Mouse (Mus musculus): ENCODE measurements around the gene Vmn2r56. TPM values are rescaled to one million over a fixed set of nuclear protein-coding genes. Genes with fewer than 3 reads are reported as not detected.
"Not testable (repeated sequence)": the region's sequence is repeated elsewhere in the genome, so short reads cannot be mapped to it uniquely, and the experiment has no call there.

Vmn2r56 gene
- total RNA-seq (2021) = not detected
- long read RNA-seq, experiment 1 = 0 reads
- long read RNA-seq, experiment 2 = 0 reads

- no peak for DNase-seq (ENCODE audit: low spot score in 2 of 2)
Observed at GRCm38 (mm10) chr7:12734904-12735303, at the start of gene Vmn2r56. Gene Vmn2r56 (minus strand): TSS chr7:12735004.

GRCm38 (mm10) chr7:12780151-12780830 is 45.5 kb upstream of the Vmn2r56 start:
- peak; percentile 85 to 88 for DNase-seq (ENCODE audit: low spot score in 2 of 2)

GRCm38 (mm10) chr7:12779782-12780150 is 45.0 kb upstream of the Vmn2r56 start:
- DNase-seq (ENCODE audit: low spot score in 2 of 2) = no peak

GRCm38 (mm10) chr7:12779141-12779540 is 44.3 kb upstream of the Vmn2r56 start:
- peak in 1 of 2 experiments; percentile 15 for DNase-seq (ENCODE audit: low spot score in 2 of 2)

DNA sequence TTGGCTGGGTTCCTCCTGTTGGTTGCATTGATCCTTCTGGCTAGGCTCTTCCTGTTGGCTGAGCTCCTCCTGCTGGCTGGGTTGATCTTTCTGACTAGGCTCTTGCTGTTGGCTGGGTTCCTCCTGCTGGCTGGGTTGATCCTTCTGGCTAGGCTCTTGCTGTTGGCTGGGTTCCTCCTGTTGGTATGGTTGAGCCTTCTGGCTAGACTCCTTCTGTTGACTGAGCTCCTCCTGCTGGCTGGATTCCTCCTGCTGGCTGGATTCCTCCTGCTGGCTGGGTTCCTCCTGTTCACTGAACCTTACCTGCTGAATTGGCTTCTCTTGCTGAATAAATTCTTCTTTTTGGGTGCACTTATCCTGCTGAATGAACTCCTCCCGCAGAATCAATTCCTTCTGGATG is 39.8 kb upstream of the Vmn2r56 start:
- peak; percentile 36 to 51 for DNase-seq (ENCODE audit: low spot score in 2 of 2)

DNA sequence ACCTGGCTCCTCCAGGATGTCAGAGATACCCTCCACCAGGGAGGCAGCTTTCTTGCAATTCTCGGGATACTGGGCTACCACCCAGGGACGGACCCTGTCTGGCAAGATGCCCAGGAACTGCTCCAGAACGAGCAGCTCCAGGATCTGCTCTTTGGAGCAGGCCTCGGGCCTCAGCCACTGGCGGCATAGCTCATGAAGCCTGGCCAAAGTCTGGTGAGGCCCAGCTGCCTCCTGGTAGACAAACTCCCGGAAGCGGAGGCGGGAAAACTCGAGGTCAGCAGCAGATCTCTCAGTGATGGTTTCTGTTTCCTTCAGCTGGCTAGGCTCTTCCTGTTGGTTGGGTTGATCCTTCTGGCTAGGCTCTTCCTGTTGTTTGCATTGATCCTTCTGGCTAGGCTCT is 39.3 kb upstream of the Vmn2r56 start:
- no peak for DNase-seq (ENCODE audit: low spot score in 2 of 2)

- no peak for DNase-seq (ENCODE audit: low spot score in 2 of 2)
Observed at GRCm38 (mm10) chr7:12749431-12750198, 14.8 kb upstream of the Vmn2r56 start.

- not testable (repeated sequence) for DNase-seq (ENCODE audit: low spot score in 2 of 2)
Observed at GRCm38 (mm10) chr7:12684903-12685302, 49.9 kb downstream of the Vmn2r56 start, which contains the start of gene Vmn2r55. Gene Vmn2r55 (minus strand): TSS chr7:12685003.

DNA sequence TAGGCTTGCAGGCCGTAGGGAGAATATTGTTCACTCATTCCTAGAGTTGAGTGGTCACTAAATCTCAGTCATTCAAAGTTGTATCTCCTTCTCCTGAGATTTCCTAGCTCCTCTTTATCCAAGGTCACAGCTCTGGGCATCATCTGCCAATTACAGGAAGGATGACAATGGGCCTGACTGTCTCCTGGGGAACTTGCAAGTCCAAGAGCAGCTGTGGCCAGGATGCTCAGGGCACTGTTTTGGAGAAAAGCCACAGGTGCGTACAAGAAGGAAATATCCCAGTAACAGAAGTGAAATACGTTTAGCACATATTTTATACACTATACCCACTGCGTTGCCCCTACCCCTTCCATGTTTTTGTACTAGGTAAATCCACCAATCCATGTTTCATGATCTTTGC is 94.6 kb downstream of the Vmn2r56 start, which contains the start of gene Vmn2r54:
Gene Vmn2r54 (minus strand): TSS at position 101 of the 400 bp plus-strand sequence.
- not testable (repeated sequence) for DNase-seq (ENCODE audit: low spot score in 2 of 2)

Other genes starting within 250 kb of the Vmn2r56 start
- gene 2900092C05Rik, start 222.5 kb downstream of the Vmn2r56 start, total RNA-seq (2021) = not detected
- under 1 TPM; 0.02 to 0.05 TPM for gene Vmn2r53, start 126.2 kb downstream of the Vmn2r56 start, total RNA-seq (2021)
- gene Vmn2r54, start 94.7 kb downstream of the Vmn2r56 start, total RNA-seq (2021) = not detected
- not detected for gene Vmn2r55, start 50.0 kb downstream of the Vmn2r56 start, total RNA-seq (2021)
- 10 to 100 TPM; 21.2 to 22.8 TPM for gene Zscan18, start 68.6 kb upstream of the Vmn2r56 start, total RNA-seq (2021)
- gene Zfp329, start 83.9 kb upstream of the Vmn2r56 start, total RNA-seq (2021) = 10 to 100 TPM; 20.7 to 25.6 TPM
- 10 to 100 TPM; 14.7 to 16.2 TPM for gene Zfp110, start 99.8 kb upstream of the Vmn2r56 start, total RNA-seq (2021)
- 1 to 10 TPM; 6.2 to 7.4 TPM for gene Zfp128, start 146.2 kb upstream of the Vmn2r56 start, total RNA-seq (2021)
- gene Zscan22, start 162.8 kb upstream of the Vmn2r56 start, total RNA-seq (2021) = 10 to 100 TPM; 15.7 to 16.2 TPM
- 100 to 1,000 TPM; 402 to 450 TPM for gene Rps5, start 187.3 kb upstream of the Vmn2r56 start, total RNA-seq (2021)
- under 1 TPM; 0.59 to 0.60 TPM for gene Rnf225, start 192.4 kb upstream of the Vmn2r56 start, total RNA-seq (2021)
- gene Zfp324, start 230.8 kb upstream of the Vmn2r56 start, total RNA-seq (2021) = 1 to 10 TPM; 9.4 to 9.6 TPM
- 1 to 10 TPM; 7.9 to 8.1 TPM for gene Zfp446, start 242.8 kb upstream of the Vmn2r56 start, total RNA-seq (2021)